Mouse (Mus musculus) cortical plate, adult 2 months (tissue): ENCODE data around the gene Znrf4. TPM values are rescaled to one million over a fixed set of nuclear protein-coding genes. Genes with fewer than 3 reads are reported as not detected.
"Not testable (repeated sequence)": the region's sequence is repeated elsewhere in the genome, so short reads cannot be mapped to it uniquely, and the experiment has no call there.

Experiments
- H3K27ac ChIP-seq: fragments of 200-500 bp; 2 replicates; pipeline ENCODE4 v1.5.1; 2012; ENCODE audit warnings: low read length, control low read depth, inconsistent platforms; ENCODE audit not compliant: insufficient read depth
- H3K4me1 ChIP-seq: fragments of 200-500 bp; 2 replicates; pipeline ENCODE4 v1.6.1; 2011; ENCODE audit warnings: low read length; ENCODE audit not compliant: control insufficient read depth, insufficient read depth
- H3K4me3 ChIP-seq: fragments of 200-500 bp; 2 replicates; pipeline ENCODE4 v1.5.1; 2011; ENCODE audit warnings: mild to moderate bottlenecking, low read length, control low read depth; ENCODE audit not compliant: insufficient read depth
- CTCF ChIP-seq: fragments of 200-500 bp; IDR thresholded peaks from 2 replicates; pipeline ENCODE4 v1.5.1; 2011; ENCODE audit warnings: mild to moderate bottlenecking, control low read depth, low read length; ENCODE audit not compliant: insufficient read depth; ENCODE audit errors: extremely low read depth
- POLR2A ChIP-seq: fragments of 200-500 bp; IDR thresholded peaks from 2 replicates; pipeline ENCODE4 v1.6.1; 2011; ENCODE audit warnings: mild to moderate bottlenecking, low read length, control low read depth; ENCODE audit not compliant: insufficient read depth; ENCODE audit errors: extremely low read depth
- polyA plus RNA-seq: library from polyadenylated mRNA; depleted of rRNA; stranded (reverse); fragments of >200 nt; gene quantifications from 2 replicates; pipeline ENCODE4 v1.2.3, GENCODE M21; 2012

The Znrf4 gene
- polyA plus RNA-seq, 1 experiment, result not detected

DNA sequence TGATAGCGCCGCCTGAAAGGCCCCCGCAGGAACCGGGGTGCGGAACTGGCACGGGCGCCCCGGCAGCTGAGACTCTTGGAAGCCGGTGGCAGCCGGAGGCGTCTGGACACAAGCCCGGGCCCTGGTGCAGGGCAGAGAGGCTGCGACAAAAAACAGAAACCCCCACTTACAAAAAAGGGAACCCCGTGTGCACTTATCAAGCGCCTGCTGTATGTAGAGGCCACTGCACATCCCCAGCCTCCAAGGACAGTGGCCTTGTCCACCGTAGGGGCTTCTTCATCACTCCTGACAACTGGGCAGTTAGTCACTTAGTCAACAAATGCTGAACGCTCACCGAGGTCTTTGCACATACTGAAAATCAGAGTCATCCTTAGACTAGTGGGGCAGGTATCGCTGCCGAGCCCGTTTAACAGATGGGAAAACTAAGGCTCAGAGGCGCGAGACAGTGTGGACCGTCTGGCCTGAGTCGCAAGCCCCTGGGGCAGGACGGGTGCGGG, 1.7 kb downstream of the Znrf4 start:
- H3K4me3 ChIP-seq, result no peak overlapping the region
- H3K27ac ChIP-seq, result no peak overlapping the region
- H3K4me1 ChIP-seq, result 0 out of 2 replicates have a peak, but pooled peaks cover 1% of the 10 kb centered on the region
- no peak for TF ChIP-seq CTCF
- no peak for TF ChIP-seq POLR2A

DNA sequence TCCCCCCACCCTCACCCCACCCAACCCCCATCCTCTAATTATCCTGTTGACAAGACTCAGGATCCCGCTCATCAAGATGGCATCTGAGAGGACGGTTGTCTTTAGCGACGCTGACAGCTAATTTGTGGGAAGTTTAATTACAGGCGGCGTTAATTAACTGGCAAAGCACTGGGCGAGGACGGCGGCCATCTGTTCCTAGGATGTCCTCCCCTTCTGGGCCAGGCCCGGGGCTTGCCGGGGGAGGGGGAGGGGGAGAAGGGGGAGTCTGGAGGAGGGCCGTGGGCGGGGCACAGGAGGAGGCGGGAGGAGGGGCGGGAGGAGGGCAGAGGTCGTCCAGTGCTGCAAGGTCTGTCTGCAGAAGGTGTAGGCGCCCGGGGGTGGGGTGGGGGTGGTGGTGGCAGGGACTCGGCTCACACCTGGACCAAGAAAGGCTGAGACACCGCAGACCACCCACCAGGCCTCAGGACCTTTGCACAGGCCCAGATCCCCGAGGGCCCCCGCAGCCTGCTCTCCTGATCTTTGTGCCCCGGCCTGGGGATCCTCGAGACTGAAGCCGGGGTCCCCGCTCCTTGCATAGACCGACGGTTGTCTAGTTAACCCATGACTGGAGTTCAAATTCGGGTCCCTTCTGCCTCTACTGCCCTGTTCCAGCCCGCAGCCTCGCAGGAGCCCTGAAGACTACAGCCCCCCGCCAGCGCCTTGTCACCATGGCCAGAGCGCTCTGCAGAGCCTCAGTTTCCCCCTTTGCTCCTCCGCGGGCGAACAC, 2.3 kb downstream of the Znrf4 start:
- no peak overlapping the region for H3K27ac ChIP-seq

DNA sequence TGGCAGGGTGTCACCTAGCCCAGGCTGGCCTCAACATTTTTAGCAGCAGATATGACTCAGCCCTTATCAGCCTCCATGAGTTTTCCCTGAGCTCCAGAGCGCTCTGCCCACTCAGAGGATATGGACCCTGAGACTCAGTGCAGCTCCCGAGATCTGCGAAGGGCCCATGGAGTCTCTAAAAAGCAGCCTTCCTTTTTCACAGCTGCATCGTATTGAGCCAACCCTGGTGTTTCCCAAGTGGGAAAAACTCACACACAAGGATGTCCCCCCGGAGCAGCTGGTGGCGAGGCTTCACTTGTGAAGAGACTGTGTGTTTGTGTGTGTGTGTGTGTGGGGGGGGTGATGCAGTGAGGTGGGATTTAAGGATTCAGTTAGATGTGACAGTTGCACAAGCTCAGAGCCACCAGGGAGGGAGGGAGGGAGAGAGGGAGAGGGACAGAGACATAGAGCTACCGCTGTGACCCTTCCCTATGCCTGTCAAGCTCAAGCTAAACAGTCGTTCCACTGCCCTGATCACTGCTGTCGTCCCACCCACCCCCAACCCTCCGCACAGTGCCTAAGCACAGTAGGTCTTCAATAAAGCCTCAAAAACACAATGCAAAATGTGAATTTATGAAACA, 3.1 kb downstream of the Znrf4 start:
- H3K27ac ChIP-seq, result no peak overlapping the region
- no peak for TF ChIP-seq CTCF
- TF ChIP-seq POLR2A, result no peak
- 0 out of 2 replicates have a peak, but pooled peaks cover 1% of the 10 kb centered on the region for H3K4me1 ChIP-seq
- H3K4me3 ChIP-seq, result no peak overlapping the region

More for the DNA sequence above, 2.3 kb downstream of the Znrf4 start:
- Histone ChIP-seq H3K4me3 (no peak overlapping the region), H3K4me1 (0 out of 2 replicates have a peak, but pooled peaks cover 1% of the 10 kb centered on the region)
- TF ChIP-seq CTCF, result no peak
- no peak for TF ChIP-seq POLR2A

DNA sequence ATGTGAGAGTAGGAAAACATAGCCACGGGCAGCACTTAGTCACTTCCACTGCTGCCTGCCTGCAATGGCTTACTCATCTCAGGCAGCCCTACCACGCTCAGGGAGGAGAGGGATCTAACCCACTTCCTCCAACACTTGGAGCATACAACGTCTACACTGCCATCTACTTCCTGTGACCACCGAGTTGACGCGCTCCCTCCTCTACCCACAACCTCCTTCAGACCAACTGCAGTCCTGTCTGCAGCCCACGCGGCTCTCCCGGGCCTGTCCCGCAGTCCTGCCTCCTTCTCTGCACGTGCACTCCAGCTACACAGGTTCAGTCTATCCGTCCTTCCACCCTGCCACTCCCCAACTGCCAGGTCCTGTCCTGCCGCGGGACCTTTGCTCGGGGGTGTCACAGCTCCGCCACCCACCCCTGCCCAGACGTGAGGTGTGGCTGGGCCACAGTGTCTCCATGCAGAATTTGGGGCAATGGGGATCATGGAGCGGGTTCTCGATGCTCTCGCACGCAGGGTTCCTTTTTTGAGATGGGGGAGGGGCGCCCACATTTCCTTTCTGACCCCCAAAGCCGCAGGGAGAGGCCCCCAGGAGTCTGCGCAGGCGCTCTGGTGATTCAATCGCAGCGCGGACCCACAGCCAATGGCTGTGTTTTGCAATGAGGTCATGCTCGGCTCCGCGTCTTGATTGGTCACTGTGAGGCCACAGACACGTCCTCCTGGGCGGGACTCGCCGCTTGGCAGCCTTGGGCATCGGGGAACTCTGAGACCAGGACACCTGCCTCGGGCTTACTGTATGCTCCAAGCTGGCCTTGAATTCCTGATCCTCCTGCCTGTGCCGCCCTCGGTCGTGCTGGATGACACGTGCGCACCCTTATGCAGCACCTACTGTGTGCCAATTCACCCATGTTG, 4.8 kb downstream of the Znrf4 start:
- 0 out of 2 replicates have a peak, but pooled peaks cover 1% of the 10 kb centered on the region for H3K4me1 ChIP-seq

DNA sequence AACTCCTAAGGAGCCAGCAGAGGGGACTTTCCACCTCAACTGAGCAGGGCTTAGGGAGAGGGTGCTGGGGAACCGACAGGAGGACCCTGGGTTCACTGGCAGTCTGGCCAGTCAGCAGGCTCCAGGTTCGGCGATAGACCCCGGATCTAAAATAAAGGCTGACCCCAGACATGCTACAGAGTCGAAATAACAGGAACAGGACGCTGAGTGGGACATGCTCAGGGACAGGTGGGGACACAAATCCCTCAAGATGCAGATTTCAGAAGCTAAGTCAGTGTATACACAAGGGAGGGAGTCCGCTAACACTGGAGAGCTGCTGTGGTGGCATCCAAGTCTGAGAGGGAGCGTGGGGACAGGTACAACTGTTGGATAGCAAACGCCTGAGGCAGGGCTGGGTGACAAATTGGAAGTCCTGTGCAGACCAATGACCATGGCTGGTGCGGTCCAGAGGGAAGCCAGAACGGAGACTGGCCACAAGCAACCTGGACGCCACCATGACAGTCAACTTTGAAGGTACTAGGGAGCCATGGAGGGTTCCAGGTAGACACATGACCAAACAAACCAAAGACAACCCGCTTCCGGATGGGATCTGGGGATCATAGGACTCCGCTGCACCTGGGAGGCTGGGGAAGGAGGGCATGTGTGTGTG, 5.7 kb downstream of the Znrf4 start:
- Histone ChIP-seq H3K4me1 (peaks cover 5% of the 10 kb centered on the region; the same call in 1 of the 2 replicates), H3K27ac (peak overlapping the region; percentile 96; the same call in 1 of the 2 replicates), H3K4me3 (peak overlapping the region; percentile 52; the same call in 1 of the 2 replicates)
- TF ChIP-seq POLR2A (no peak), CTCF (no peak)

More for the DNA sequence above, 4.8 kb downstream of the Znrf4 start:
- peak overlapping the region; percentile 52 for H3K4me3 ChIP-seq
- peak overlapping the region; percentile 96 for H3K27ac ChIP-seq
- TF ChIP-seq POLR2A (peak; percentile 89), CTCF (no peak)

DNA sequence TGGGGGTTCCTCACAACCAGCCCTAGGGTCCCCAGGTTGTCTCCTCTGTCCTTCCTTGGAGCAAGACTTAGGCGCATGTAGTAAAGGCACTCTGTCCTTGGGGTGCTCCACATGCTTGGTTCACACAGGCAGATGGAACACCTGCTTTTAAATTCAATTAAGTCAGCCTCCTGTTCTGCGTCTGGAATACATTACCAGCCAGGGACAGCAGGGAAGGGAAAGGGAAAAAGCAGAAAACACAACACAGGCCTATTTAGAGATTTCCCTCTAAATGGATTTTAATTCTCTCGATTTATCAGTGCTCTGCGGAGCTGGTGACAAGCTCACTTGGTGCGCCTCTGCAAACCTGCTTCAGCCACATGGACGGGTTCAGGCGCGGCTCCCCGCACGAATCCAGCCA, 6.8 kb downstream of the Znrf4 start:
- Histone ChIP-seq H3K4me1 (peaks cover 5% of the 10 kb centered on the region; the same call in 1 of the 2 replicates), H3K4me3 (no peak overlapping the region), H3K27ac (no peak overlapping the region)
- TF ChIP-seq POLR2A, result no peak
- TF ChIP-seq CTCF, result no peak

DNA sequence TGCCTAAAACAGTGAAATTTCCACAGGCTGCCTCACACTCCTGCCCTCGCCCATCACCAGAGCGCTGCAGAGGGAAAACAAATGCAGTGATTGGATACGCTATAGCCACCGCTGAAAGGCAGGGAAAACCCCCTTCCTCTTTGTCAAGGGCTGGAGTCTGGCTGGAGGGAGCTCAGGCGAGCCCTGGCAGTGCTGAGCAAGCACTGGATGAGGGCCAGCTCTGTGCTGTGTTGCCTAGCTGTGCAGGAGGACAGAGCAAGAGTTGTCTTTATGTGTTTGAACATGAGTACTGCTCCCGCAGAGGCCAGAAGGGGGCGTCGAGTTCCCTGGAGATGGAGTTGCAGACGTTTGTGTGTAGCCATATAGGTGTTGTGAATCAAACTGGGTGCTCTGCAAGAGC, 9.7 kb downstream of the Znrf4 start:
- Histone ChIP-seq H3K27ac (no peak overlapping the region), H3K4me3 (no peak overlapping the region), H3K4me1 (peaks cover 3% of the 10 kb centered on the region; the same call in 1 of the 2 replicates)
- TF ChIP-seq POLR2A (no peak), CTCF (peak; percentile 25)

DNA sequence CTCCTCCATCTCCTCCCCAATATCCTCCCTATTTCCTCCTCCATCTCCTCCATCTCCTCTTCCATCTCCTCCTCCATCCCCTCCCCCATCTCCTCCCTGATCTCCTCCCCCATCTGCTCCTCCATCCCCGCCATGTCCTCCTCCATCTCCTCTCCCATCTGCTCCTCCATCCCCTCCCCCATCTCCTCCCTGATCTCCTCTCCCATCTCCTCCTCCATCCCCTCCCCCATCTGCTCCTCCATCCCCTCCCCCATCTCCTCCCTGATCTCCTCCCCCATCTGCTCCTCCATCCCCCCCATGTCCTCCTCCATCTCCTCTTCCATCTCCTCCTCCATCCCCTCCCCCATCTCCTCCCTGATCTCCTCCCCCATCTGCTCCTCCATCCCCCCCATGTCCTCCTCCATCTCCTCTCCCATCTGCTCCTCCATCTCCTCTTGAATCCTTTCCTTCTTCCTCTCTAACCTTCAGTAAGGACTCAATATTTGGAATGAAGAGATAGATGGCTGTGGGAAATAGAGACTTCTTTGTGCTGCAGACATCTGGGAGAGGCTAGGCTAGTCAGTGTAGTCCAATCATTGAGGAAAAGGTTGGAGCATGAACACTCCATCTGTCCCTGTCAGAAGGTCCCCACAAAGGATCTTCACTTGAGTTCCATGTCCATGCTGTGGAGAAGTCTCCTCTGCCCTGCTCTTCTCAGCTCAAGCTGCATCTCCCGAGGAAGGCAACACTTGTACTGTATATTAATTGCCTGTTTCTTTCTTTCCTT, 10.4 kb downstream of the Znrf4 start:
- not testable (repeated sequence) for H3K4me1 ChIP-seq, H3K27ac ChIP-seq, H3K4me3 ChIP-seq
